Mouse (Mus musculus): ENCODE data around the gene Ccdc157. TPM values are rescaled to one million over a fixed set of nuclear protein-coding genes. Genes with fewer than 3 reads are reported as not detected.
"Not testable (repeated sequence)": the region's sequence is repeated elsewhere in the genome, so short reads cannot be mapped to it uniquely, and the experiment has no call there.

Ccdc157 gene
- polyA plus RNA-seq, 1 experiment from 2014 or later, result 2.4 TPM

DNA sequence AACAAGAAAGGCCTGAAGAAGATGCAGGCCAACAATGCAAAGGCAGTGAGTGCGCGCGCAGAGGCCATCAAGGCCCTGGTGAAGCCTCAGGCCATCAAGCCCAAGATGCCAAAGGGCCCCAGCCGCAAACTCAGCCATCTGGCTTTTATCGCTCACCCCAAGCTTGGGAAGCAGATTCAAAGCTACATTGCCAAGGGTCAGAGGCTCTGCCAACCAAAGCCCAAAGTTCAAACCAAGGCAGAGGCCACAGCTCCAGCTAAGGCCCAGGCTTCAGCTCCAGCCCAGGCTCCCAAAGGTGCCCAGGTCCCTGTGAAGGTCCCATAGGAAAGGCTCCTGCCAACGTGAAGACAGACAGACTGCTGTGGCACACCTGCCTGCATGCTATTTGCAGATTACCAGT is 52.2 kb downstream of the Ccdc157 start:
- DNase-seq (ENCODE audit: low spot score); H3K36me3 ChIP-seq (ENCODE audit: control insufficient read depth, insufficient read depth, low read length); H3K4me3 ChIP-seq (ENCODE audit: low read depth, low read length); H3K9ac ChIP-seq (ENCODE audit: low read length); H3K4me2 ChIP-seq (ENCODE audit: low read length); H3K4me1 ChIP-seq (ENCODE audit: control insufficient read depth, insufficient read depth, low read length); H3K9me3 ChIP-seq (replicated peaks; ENCODE audit: control insufficient read depth, low read length); H3K27ac ChIP-seq (ENCODE audit: low read depth, low read length); H3K27me3 ChIP-seq (replicated peaks; ENCODE audit: control insufficient read depth, insufficient read depth, low read length); ATAC-seq: not testable (repeated sequence)
- WGBS, result 96% methylated on average over 4 of the region's 6 CpGs

DNA sequence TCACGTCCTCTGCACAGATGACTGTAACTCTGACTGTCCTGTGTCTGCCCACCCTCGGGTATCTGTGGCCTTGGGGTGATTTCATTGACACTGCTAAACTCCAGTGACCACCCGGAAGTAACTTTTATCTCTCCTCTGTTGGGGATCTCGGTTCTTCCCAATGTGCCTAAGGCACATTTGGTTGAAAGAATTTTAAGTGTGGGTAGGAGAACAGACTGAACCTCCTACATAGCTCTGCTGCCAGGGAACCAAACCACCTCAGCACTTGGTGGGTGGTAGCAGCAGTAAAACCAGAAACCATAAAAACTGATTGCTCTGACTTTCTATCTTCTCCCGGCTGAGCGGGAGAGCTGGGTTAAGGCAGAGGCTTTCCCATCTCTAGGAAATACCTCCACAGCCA is 54.6 kb downstream of the Ccdc157 start:
- H3K27ac ChIP-seq (ENCODE audit: low read depth, low read length), result no peak overlapping the region
- H3K4me2 ChIP-seq (ENCODE audit: low read length), result no peak overlapping the region
- WGBS, result 75% methylated on average over 6 of the region's 6 CpGs
- no peak overlapping the region for H3K4me3 ChIP-seq (ENCODE audit: low read depth, low read length)
- ATAC-seq (no peak), DNase-seq (ENCODE audit: low spot score) (no peak)
- H3K36me3 ChIP-seq (ENCODE audit: control insufficient read depth, insufficient read depth, low read length), result no peaks in the 10 kb centered on the region
- H3K27me3 ChIP-seq (replicated peaks; ENCODE audit: control insufficient read depth, insufficient read depth, low read length), result no peaks in the 10 kb centered on the region
- H3K9ac ChIP-seq (ENCODE audit: low read length), result no peak overlapping the region
- no peaks in the 10 kb centered on the region for H3K9me3 ChIP-seq (replicated peaks; ENCODE audit: control insufficient read depth, low read length)
- H3K4me1 ChIP-seq (ENCODE audit: control insufficient read depth, insufficient read depth, low read length), result no peaks in the 10 kb centered on the region

DNA sequence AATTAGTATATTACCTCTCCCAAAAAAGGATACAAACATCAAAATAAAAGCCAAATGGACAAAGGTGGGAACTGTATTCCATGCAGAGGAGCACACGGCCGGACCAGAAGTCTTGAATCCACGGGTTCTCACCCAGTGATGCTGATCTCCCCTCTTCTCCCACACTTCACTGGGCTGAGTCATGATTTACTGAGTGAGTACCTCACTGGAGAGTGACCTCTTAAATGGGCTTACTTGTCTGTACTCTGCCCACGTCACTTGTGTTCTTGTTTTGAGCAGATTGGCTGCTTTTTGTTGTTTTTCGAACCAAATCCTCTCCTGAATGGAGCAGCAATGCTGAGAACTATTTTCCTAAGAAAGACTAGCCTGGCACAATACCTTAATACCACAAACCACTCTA is 55.1 kb downstream of the Ccdc157 start:
- WGBS, result 80% methylated on average over 5 of the region's 5 CpGs
- Histone ChIP-seq H3K36me3 (ENCODE audit: control insufficient read depth, insufficient read depth, low read length) (no peaks in the 10 kb centered on the region), H3K9me3 (replicated peaks; ENCODE audit: control insufficient read depth, low read length) (no peaks in the 10 kb centered on the region), H3K4me3 (ENCODE audit: low read depth, low read length) (no peak overlapping the region), H3K4me1 (ENCODE audit: control insufficient read depth, insufficient read depth, low read length) (no peaks in the 10 kb centered on the region), H3K27me3 (replicated peaks; ENCODE audit: control insufficient read depth, insufficient read depth, low read length) (no peaks in the 10 kb centered on the region), H3K27ac (ENCODE audit: low read depth, low read length) (no peak overlapping the region), H3K4me2 (ENCODE audit: low read length) (no peak overlapping the region), H3K9ac (ENCODE audit: low read length) (no peak overlapping the region)
- ATAC-seq, result no peak
- DNase-seq (ENCODE audit: low spot score), result no peak

DNA sequence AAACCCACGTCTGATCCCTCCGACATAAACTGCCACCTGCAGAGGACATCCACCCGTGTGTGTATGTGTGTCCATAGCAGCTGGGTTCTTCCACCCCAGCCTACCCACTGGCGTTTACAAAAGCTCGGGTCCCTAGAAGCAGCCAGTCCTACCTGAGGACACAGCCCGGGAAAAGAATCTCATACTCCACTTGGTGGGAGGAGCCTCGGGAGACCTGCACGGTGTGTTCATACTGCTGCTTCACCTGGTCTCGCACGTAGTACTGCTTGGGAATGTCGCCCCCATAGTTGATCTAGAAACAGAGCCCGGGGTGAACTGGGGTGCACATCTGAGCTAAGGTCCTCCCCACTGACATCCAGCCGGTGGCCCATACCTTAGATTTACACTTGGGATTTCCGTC is 56.6 kb downstream of the Ccdc157 start:
- no peak overlapping the region for H3K4me3 ChIP-seq (ENCODE audit: low read depth, low read length)
- DNase-seq (ENCODE audit: low spot score), result no peak
- no peak overlapping the region for H3K9ac ChIP-seq (ENCODE audit: low read length)
- no peak for ATAC-seq
- no peaks in the 10 kb centered on the region for H3K36me3 ChIP-seq (ENCODE audit: control insufficient read depth, insufficient read depth, low read length)
- H3K9me3 ChIP-seq (replicated peaks; ENCODE audit: control insufficient read depth, low read length), result no peaks in the 10 kb centered on the region
- H3K4me1 ChIP-seq (ENCODE audit: control insufficient read depth, insufficient read depth, low read length), result no peaks in the 10 kb centered on the region
- H3K4me2 ChIP-seq (ENCODE audit: low read length), result no peak overlapping the region
- H3K27ac ChIP-seq (ENCODE audit: low read depth, low read length), result no peak overlapping the region
- no peaks in the 10 kb centered on the region for H3K27me3 ChIP-seq (replicated peaks; ENCODE audit: control insufficient read depth, insufficient read depth, low read length)
- 90% methylated on average over 14 of the region's 14 CpGs for whole genome bisulfite sequencing

DNA sequence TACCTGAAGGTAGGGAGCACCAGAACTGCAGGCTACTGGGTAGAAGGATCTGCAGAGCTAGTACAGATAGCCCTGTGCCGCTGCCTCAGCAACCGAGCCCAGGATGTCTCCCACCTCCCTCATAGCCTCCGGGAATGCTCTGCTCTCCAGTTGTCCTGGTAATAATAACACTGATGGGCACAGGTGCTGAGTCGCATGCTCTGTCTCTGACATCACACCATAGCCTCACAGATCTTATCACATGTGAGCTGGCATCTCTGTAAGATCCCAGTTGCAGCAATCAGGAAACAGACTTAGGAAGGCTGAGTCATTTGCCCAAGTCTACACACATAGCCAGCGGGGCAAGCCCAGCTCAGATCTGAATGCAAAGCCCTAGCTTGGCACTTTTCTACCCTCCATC is 58.2 kb downstream of the Ccdc157 start:
- Histone ChIP-seq H3K9me3 (replicated peaks; ENCODE audit: control insufficient read depth, low read length) (no peaks in the 10 kb centered on the region), H3K4me3 (ENCODE audit: low read depth, low read length) (no peak overlapping the region), H3K9ac (ENCODE audit: low read length) (no peak overlapping the region), H3K4me1 (ENCODE audit: control insufficient read depth, insufficient read depth, low read length) (peaks cover 6% of the 10 kb centered on the region), H3K27me3 (replicated peaks; ENCODE audit: control insufficient read depth, insufficient read depth, low read length) (no peaks in the 10 kb centered on the region), H3K4me2 (ENCODE audit: low read length) (no peak overlapping the region), H3K27ac (ENCODE audit: low read depth, low read length) (no peak overlapping the region), H3K36me3 (ENCODE audit: control insufficient read depth, insufficient read depth, low read length) (no peaks in the 10 kb centered on the region)
- DNase-seq (ENCODE audit: low spot score), result no peak
- WGBS, result 87% methylated on average over 5 of the region's 5 CpGs
- ATAC-seq, result no peak

DNA sequence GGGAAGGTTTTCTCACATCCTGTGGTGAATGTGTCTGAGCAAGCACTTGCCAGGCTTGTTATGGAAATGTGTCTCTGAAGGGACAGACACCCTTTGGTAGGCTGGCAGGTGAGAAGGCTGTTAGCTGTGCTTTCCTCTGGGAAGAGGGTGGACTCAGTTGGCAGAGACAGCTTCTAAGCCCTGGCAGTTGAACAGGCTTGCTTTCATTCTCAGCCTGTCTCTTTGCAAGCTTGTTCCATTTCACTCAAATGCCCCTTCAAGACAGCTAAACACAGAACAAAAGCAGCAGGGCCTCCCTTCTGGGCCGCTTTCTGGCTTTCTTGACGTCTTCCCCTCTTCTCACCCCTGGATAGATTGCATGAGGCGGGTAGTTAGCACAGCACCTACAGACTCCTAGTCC is 60.6 kb downstream of the Ccdc157 start:
- Histone ChIP-seq H3K9me3 (replicated peaks; ENCODE audit: control insufficient read depth, low read length) (no peaks in the 10 kb centered on the region), H3K27ac (ENCODE audit: low read depth, low read length) (no peak overlapping the region), H3K36me3 (ENCODE audit: control insufficient read depth, insufficient read depth, low read length) (no peaks in the 10 kb centered on the region), H3K4me1 (ENCODE audit: control insufficient read depth, insufficient read depth, low read length) (peaks cover 17% of the 10 kb centered on the region), H3K27me3 (replicated peaks; ENCODE audit: control insufficient read depth, insufficient read depth, low read length) (no peaks in the 10 kb centered on the region), H3K4me2 (ENCODE audit: low read length) (no peak overlapping the region), H3K4me3 (ENCODE audit: low read depth, low read length) (no peak overlapping the region), H3K9ac (ENCODE audit: low read length) (no peak overlapping the region)
- 57% methylated on average over 3 of the region's 3 CpGs for WGBS
- ATAC-seq, result no peak
- no peak for DNase-seq (ENCODE audit: low spot score)

DNA sequence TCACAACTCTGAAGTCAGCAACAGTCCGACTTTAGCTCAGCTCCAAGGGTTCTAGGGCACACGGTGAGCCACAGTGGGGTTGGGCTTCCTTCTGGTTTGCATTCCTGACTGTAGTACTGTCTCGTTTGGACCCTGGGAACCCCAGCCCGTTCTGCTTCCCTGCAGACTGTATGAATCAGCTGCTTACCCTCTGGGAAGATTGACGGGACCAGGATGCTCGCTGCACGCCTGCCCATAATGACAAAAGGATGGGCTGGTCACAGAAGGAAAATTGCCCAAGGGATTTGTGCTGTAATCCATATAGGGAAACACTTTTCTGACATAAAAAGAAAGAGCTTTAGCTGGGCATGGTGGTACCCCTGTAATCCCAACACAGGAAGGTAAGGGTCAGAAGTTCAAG is 61.3 kb downstream of the Ccdc157 start:
- H3K4me1 ChIP-seq (ENCODE audit: control insufficient read depth, insufficient read depth, low read length), result peaks cover 17% of the 10 kb centered on the region
- DNase-seq (ENCODE audit: low spot score) (no peak), ATAC-seq (no peak)
- H3K27me3 ChIP-seq (replicated peaks; ENCODE audit: control insufficient read depth, insufficient read depth, low read length), result no peaks in the 10 kb centered on the region
- 66% methylated on average over 7 of the region's 7 CpGs for WGBS
- H3K4me3 ChIP-seq (ENCODE audit: low read depth, low read length), result no peak overlapping the region
- H3K4me2 ChIP-seq (ENCODE audit: low read length), result no peak overlapping the region
- H3K27ac ChIP-seq (ENCODE audit: low read depth, low read length), result no peak overlapping the region
- no peaks in the 10 kb centered on the region for H3K9me3 ChIP-seq (replicated peaks; ENCODE audit: control insufficient read depth, low read length)
- H3K9ac ChIP-seq (ENCODE audit: low read length), result peak overlapping the region; percentile 5; the same call in 1 of the 2 replicates
- H3K36me3 ChIP-seq (ENCODE audit: control insufficient read depth, insufficient read depth, low read length), result no peaks in the 10 kb centered on the region

DNA sequence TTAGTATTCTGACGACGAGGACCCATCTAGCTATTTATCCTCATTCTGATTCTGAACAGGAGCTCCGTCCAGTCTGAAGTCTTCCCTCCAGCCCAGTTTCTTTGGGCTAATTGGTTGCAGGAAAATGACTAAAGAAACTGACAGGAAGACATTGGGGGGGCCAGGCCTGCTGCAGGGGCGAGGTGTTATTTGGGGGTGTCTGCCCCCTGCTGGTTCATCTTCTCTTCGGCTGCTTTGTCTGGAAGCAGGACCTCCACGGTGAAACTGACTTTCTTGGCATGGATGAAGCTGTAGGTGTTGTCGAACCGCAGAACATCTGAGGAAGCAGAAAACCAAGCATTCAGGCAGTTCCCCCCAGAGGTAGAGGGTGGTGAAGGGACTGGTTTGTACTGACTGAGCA is 62.0 kb downstream of the Ccdc157 start:
- no peak for ATAC-seq
- Histone ChIP-seq H3K4me2 (ENCODE audit: low read length) (no peak overlapping the region), H3K9me3 (replicated peaks; ENCODE audit: control insufficient read depth, low read length) (no peaks in the 10 kb centered on the region), H3K27ac (ENCODE audit: low read depth, low read length) (no peak overlapping the region), H3K36me3 (ENCODE audit: control insufficient read depth, insufficient read depth, low read length) (no peaks in the 10 kb centered on the region), H3K27me3 (replicated peaks; ENCODE audit: control insufficient read depth, insufficient read depth, low read length) (no peaks in the 10 kb centered on the region), H3K9ac (ENCODE audit: low read length) (no peak overlapping the region; the same call in 1 of the 2 replicates), H3K4me1 (ENCODE audit: control insufficient read depth, insufficient read depth, low read length) (peaks cover 17% of the 10 kb centered on the region), H3K4me3 (ENCODE audit: low read depth, low read length) (no peak overlapping the region)
- 60% methylated on average over 8 of the region's 8 CpGs for WGBS
- no peak for DNase-seq (ENCODE audit: low spot score)

DNA sequence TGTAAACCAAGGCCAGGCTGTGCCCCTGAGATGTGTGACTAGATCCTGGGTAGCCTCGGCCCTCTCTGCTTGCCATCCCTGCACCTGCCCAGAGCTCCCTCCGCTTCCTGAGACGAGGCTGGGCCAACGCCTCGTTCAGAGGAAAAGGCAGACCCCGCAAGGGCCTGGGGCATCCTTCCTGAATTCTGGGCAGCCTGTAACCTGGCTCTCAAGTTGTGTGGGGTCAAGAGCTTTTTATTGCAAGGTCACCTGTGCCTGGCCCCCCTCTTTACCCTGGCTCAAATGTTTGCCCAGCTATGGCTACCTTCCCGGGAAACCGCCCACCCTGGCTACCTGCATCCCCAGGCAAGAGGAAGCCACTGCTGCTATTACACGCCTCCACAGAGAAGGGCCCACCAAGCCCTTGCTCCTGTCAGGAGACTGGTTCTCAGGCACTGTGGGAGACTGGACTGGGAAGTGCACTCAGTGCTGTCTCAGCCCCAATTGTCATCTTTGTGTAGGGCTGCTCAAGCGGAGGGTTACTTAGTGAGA is 62.9 kb downstream of the Ccdc157 start:
- Histone ChIP-seq H3K4me1 (ENCODE audit: control insufficient read depth, insufficient read depth, low read length) (peaks cover 17% of the 10 kb centered on the region), H3K9ac (ENCODE audit: low read length) (peak overlapping the region; percentile 86), H3K36me3 (ENCODE audit: control insufficient read depth, insufficient read depth, low read length) (no peaks in the 10 kb centered on the region), H3K4me2 (ENCODE audit: low read length) (peak overlapping the region; percentile 83), H3K27ac (ENCODE audit: low read depth, low read length) (peak overlapping the region; percentile 87), H3K4me3 (ENCODE audit: low read depth, low read length) (peak overlapping the region; percentile 47), H3K27me3 (replicated peaks; ENCODE audit: control insufficient read depth, insufficient read depth, low read length) (no peaks in the 10 kb centered on the region), H3K9me3 (replicated peaks; ENCODE audit: control insufficient read depth, low read length) (no peaks in the 10 kb centered on the region)
- ATAC-seq (peak; percentile 47), DNase-seq (ENCODE audit: low spot score) (no peak)
- 23% methylated on average over 10 of the region's 10 CpGs for WGBS
